Mouse (Mus musculus) hindbrain, embryonic 10.5 days (tissue): ENCODE results near the gene Rpgrip1l. TPM values are rescaled to one million over a fixed set of nuclear protein-coding genes. Genes with fewer than 3 reads are reported as not detected.

Source experiments
- DNase-seq: peaks from one replicate; pipeline ENCODE4 v3.0.0-alpha.2; 2017; ENCODE audit warnings: low spot score
- H3K27ac ChIP-seq: fragments of 300-500 bp; sonication (generic); 2 replicates; pipeline ENCODE4 v1.5.1; 2016; ENCODE audit warnings: mild to moderate bottlenecking, moderate library complexity
- H3K27me3 ChIP-seq: fragments of 300-500 bp; sonication (generic); 2 replicates; pipeline ENCODE4 v1.6.1; 2016; ENCODE audit warnings: mild to moderate bottlenecking; ENCODE audit not compliant: poor library complexity, insufficient read depth, severe bottlenecking
- H3K36me3 ChIP-seq: fragments of 300-500 bp; sonication (generic); 2 replicates; pipeline ENCODE4 v1.6.1; 2016; ENCODE audit warnings: mild to moderate bottlenecking, moderate library complexity
- H3K4me1 ChIP-seq: fragments of 300-500 bp; sonication (generic); replicated peaks from 2 replicates; pipeline ENCODE4 v1.6.1; 2016; ENCODE audit warnings: mild to moderate bottlenecking
- H3K4me3 ChIP-seq: fragments of 300-500 bp; sonication (generic); 2 replicates; pipeline ENCODE4 v1.5.1; 2016; ENCODE audit warnings: mild to moderate bottlenecking, moderate library complexity
- H3K9me3 ChIP-seq: fragments of 300-500 bp; sonication (generic); 2 replicates; pipeline ENCODE4 v1.6.1; 2016; ENCODE audit warnings: mild to moderate bottlenecking, moderate library complexity
- WGBS: fragments of 180-500 bp; shearing (Covaris S2); methylation state at CpG from one replicate; pipeline ENCODE4 v1.1.7; 2016; 5-methylcytosine and 5-hydroxymethylcytosine counted together
- polyA plus RNA-seq: library from polyadenylated mRNA; unstranded; fragments of >200 nt; fragmentation: Nextera tagmentation; extraction: Ambion mirVana; gene quantifications from 2 replicates; pipeline ENCODE4 v1.2.1, GENCODE M21; 2016

Gene Rpgrip1l
- polyA plus RNA-seq, 1 experiment from 2014 or later: 8.9 TPM

GRCm38 (mm10) chr8:91349816-91350215 lies 36.8 kb upstream of the Rpgrip1l start:
- Histone ChIP-seq H3K27me3 (no peaks in the 10 kb centered on the region), H3K4me3 (no peak overlapping the region), H3K36me3 (peaks cover 10% of the 10 kb centered on the region; the same call in 1 of the 2 replicates), H3K4me1 (peaks cover 9% of the 10 kb centered on the region), H3K27ac (no peak overlapping the region), H3K9me3 (0 out of 2 replicates have a peak, but pooled peaks cover 3% of the 10 kb centered on the region)
- 94% methylated on average over 7 of the region's 7 CpGs for WGBS
- DNase-seq: no peak

DNA sequence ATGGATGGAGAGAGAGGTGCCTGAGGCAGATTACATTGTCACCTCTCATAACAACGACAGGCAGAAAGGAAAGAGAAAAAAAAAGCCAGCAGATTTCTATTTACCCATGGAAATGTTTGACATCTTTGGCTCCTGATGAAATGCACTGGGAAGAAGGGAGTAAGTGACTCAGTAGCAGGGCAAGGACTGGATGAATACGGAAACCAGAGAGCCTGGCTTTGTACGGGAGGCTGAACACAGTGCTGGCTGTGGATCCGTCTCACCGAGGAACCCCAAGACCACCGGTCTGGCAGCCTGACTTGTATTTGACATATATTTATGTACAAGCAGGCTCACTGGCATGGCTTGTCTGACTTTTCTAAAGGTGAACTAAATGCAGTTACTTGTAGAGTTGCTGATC lies 34.5 kb upstream of the Rpgrip1l start:
- peaks cover 17% of the 10 kb centered on the region for H3K4me1 ChIP-seq
- H3K36me3 ChIP-seq: peaks cover 10% of the 10 kb centered on the region; the same call in 1 of the 2 replicates
- WGBS: 83% methylated on average over 6 of the region's 6 CpGs
- no peaks in the 10 kb centered on the region for H3K27me3 ChIP-seq
- 0 out of 2 replicates have a peak, but pooled peaks cover 3% of the 10 kb centered on the region for H3K9me3 ChIP-seq
- no peak overlapping the region for H3K4me3 ChIP-seq
- DNase-seq: no peak
- H3K27ac ChIP-seq: no peak overlapping the region

DNA sequence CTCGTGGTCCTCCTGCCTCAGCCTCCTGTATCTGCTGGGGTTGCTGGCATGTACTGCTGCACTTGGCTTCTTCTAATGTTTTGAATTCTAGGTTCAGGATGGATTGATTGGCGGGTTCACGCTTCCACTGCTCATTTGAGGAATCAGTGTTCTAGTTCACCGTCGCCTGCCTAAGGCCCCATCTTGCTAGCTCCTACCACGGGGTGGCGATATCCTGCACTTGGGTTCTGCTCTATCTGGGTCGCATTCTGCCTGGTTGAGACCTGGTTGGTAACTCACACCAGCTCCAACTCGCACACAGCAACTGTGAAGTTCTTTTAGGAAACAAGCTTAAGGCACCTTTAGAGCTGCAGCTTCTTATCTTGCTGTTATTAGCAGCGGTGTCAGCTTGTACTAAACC lies 34.1 kb upstream of the Rpgrip1l start:
- WGBS: 86% methylated on average over 10 of the region's 10 CpGs
- H3K27ac ChIP-seq: no peak overlapping the region
- 0 out of 2 replicates have a peak, but pooled peaks cover 3% of the 10 kb centered on the region for H3K9me3 ChIP-seq
- H3K36me3 ChIP-seq: peaks cover 10% of the 10 kb centered on the region; the same call in 1 of the 2 replicates
- H3K4me1 ChIP-seq: peaks cover 21% of the 10 kb centered on the region
- no peak overlapping the region for H3K4me3 ChIP-seq
- DNase-seq: no peak
- H3K27me3 ChIP-seq: no peaks in the 10 kb centered on the region

DNA sequence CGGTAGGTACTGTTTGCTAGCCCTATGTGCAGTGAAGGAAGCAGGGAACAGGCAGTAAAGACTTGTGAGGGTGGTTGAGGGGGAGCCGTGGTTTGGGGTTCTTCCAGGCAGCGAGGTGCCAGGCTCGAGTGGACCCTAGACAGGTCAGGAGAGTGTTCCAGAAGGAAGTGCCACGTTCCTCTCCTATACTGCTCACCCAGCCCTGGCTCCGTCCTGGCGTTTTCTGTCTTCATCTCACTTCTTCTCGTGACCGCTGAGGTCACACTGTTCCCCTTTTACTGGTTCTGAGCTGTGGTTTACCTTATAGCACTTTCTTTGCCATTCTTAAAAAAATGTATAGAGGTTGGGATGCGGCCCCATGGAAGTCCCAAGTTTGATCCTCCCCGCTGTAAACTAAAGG lies 31.6 kb upstream of the Rpgrip1l start:
- WGBS: 90% methylated on average over 11 of the region's 11 CpGs
- Histone ChIP-seq H3K36me3 (peaks cover 5% of the 10 kb centered on the region; the same call in 1 of the 2 replicates), H3K4me3 (no peak overlapping the region), H3K4me1 (peaks cover 35% of the 10 kb centered on the region), H3K9me3 (0 out of 2 replicates have a peak, but pooled peaks cover 3% of the 10 kb centered on the region), H3K27ac (no peak overlapping the region), H3K27me3 (no peaks in the 10 kb centered on the region)
- no peak for DNase-seq

DNA sequence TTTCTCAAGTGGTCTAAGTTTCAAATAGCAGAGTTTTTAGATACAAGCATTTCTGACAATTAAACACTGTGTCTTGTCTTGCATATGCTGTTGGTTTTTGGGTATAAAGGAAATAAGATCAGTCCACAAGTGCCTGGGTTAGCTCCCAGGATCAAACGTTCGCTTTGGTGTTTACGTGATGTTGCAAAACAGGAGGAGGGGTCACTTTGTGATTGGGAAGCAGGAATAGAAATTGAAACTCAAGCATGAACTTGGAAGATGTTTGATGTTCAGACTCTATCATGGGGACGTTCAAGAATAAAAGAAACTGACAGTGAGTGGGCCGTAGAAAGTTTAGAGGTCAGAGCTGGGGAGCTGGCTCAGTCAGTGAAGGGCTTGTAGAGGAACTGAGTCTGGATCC lies 29.7 kb upstream of the Rpgrip1l start:
- H3K4me3 ChIP-seq: no peak overlapping the region
- DNase-seq: no peak
- no peak overlapping the region for H3K27ac ChIP-seq
- H3K9me3 ChIP-seq: no peaks in the 10 kb centered on the region
- 72% methylated on average over 5 of the region's 5 CpGs for WGBS
- peaks cover 4% of the 10 kb centered on the region; the same call in 1 of the 2 replicates for H3K36me3 ChIP-seq
- peaks cover 41% of the 10 kb centered on the region for H3K4me1 ChIP-seq
- H3K27me3 ChIP-seq: no peaks in the 10 kb centered on the region

DNA sequence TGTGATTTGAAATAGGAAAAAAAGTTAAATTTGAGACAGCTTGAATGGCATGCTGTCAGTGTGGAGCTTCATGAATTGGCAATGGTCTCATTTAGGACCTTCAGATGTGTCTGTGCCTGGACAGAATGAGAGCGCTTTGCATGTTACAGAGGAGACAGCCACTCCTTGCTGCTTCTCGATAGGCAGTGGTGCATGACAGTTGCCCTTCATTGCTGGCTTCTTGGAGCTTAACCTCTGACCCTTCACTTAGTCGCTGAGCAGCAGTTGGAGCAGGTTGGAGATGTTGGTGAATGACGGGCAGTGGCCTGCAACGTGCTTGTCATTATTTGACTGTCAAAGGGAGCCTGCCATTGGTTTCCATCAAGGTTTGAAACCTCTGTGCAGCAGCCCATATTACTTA lies 29.1 kb upstream of the Rpgrip1l start:
- WGBS: 13% methylated on average over 5 of the region's 5 CpGs

GRCm38 (mm10) chr8:91340746-91341145 lies 27.7 kb upstream of the Rpgrip1l start:
- Histone ChIP-seq H3K9me3 (0 out of 2 replicates have a peak, but pooled peaks cover 6% of the 10 kb centered on the region), H3K27ac (no peak overlapping the region), H3K4me3 (no peak overlapping the region), H3K27me3 (no peaks in the 10 kb centered on the region), H3K36me3 (peaks cover 5% of the 10 kb centered on the region; the same call in 1 of the 2 replicates), H3K4me1 (peaks cover 41% of the 10 kb centered on the region)
- DNase-seq: no peak
- WGBS: 74% methylated on average over 1 of the region's 1 CpGs

More for the DNA sequence above, 29.1 kb upstream of the Rpgrip1l start:
- no peaks in the 10 kb centered on the region for H3K27me3 ChIP-seq
- no peak overlapping the region for H3K4me3 ChIP-seq
- peaks cover 4% of the 10 kb centered on the region; the same call in 1 of the 2 replicates for H3K36me3 ChIP-seq
- no peak overlapping the region for H3K27ac ChIP-seq
- no peaks in the 10 kb centered on the region for H3K9me3 ChIP-seq
- DNase-seq: peak; percentile 57
- H3K4me1 ChIP-seq: peaks cover 41% of the 10 kb centered on the region

GRCm38 (mm10) chr8:91339651-91340050 lies 26.6 kb upstream of the Rpgrip1l start:
- DNase-seq: no peak
- H3K9me3 ChIP-seq: peaks cover 6% of the 10 kb centered on the region; the same call in 1 of the 2 replicates
- 88% methylated on average over 8 of the region's 8 CpGs for WGBS
- H3K4me3 ChIP-seq: no peak overlapping the region
- H3K36me3 ChIP-seq: peaks cover 7% of the 10 kb centered on the region; the same call in 1 of the 2 replicates
- no peaks in the 10 kb centered on the region for H3K27me3 ChIP-seq
- H3K4me1 ChIP-seq: peaks cover 41% of the 10 kb centered on the region
- peak overlapping the region; percentile 47; the same call in 1 of the 2 replicates for H3K27ac ChIP-seq

DNA sequence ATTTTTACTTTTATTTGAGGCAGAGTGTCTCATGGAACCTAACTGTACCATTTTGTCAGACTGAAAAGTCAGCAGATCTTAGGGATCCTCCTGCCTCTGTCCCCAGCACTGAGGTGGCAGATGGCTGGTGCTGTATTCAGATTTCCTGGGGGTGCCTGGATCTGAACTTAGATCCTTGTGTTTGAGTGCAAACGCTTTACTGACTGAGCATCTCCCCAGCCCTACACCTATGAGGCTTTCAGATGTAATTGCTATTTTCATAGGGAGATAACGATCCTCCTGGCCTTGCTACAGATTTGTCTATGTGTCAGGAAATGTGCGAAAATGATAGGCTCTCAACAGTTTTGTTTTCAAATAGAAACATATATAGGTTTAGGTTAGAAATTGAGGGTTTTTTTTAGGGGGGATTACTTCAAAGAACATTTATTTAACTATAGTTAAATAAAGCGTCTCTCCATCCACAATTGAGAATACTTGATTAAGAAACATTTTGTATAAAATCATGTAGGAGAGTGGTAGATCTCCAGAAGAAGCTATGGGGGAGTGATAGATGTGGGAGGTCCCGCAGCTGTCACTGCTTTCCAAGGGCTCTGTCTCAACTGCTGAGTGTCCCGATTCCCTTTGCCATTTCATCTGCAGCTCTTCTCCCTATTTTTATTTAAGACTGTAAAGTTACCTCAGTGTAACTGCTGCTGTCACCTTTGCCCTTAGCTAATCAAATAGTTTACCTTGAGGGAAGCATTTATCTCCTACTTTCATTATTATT lies 25.5 kb upstream of the Rpgrip1l start:
- Histone ChIP-seq H3K4me3 (no peak overlapping the region), H3K27ac (no peak overlapping the region), H3K4me1 (peaks cover 36% of the 10 kb centered on the region), H3K9me3 (peaks cover 6% of the 10 kb centered on the region; the same call in 1 of the 2 replicates), H3K27me3 (no peaks in the 10 kb centered on the region), H3K36me3 (peaks cover 7% of the 10 kb centered on the region; the same call in 1 of the 2 replicates)
- no peak for DNase-seq
- 91% methylated on average over 6 of the region's 6 CpGs for WGBS

DNA sequence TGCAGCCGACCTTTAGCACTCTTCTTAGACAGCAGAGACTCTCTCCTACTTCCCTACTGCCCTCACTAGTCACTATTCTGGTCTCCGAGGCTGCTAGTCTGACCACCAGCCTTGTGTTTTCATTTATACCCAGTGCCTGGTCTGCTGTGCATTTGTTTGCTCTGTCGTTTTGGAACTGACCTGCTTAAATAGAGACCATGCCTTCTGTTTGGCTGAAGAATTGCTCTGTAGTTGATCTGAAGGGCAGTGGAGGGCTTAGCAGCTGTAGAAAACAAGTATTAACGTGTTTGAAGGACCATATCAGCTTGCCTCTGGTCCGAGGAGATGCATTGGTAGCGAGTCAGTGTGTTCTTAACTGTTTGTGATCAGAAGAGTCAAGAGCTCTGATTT lies 16.4 kb upstream of the Rpgrip1l start:
- Histone ChIP-seq H3K4me1 (peaks cover 65% of the 10 kb centered on the region), H3K27me3 (no peaks in the 10 kb centered on the region)

DNA sequence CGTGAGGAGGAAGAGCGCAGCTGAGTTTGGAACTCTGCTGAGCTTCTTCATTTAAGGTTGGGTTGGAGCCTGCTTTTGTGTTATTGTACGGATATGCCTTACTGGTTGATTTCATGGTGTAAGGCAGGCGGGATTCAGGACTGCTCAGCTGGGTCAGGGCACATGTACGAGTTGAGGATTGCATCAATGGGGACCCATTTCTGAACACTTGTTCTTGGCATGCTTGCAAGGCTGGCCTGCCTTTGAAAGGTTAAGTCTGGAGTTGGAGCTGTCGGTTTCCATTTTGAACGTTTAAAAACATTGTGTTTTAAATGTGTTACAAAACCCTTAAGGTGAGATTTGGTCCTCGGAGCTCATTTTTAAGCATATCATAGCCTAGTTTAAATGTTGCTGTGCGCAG lies 16.0 kb upstream of the Rpgrip1l start:
- Histone ChIP-seq H3K36me3 (peaks cover 15% of the 10 kb centered on the region), H3K4me1 (peaks cover 69% of the 10 kb centered on the region), H3K4me3 (no peak overlapping the region), H3K9me3 (no peaks in the 10 kb centered on the region), H3K27me3 (no peaks in the 10 kb centered on the region), H3K27ac (peak overlapping the region; percentile 76)
- no peak for DNase-seq
- 79% methylated on average over 9 of the region's 9 CpGs for WGBS

More for the DNA sequence above, 16.4 kb upstream of the Rpgrip1l start:
- Histone ChIP-seq H3K27ac (peak overlapping the region; percentile 76), H3K4me3 (no peak overlapping the region), H3K36me3 (peaks cover 15% of the 10 kb centered on the region), H3K9me3 (no peaks in the 10 kb centered on the region)
- WGBS: 42% methylated on average over 6 of the region's 6 CpGs
- no peak for DNase-seq

GRCm38 (mm10) chr8:91327471-91328205 lies 14.6 kb upstream of the Rpgrip1l start:
- Histone ChIP-seq H3K27ac (0 out of 2 replicates have a peak overlapping the region, but pooled peaks have one; percentile 18), H3K36me3 (peaks cover 15% of the 10 kb centered on the region), H3K4me3 (no peak overlapping the region), H3K4me1 (peaks cover 78% of the 10 kb centered on the region), H3K9me3 (no peaks in the 10 kb centered on the region), H3K27me3 (no peaks in the 10 kb centered on the region)
- DNase-seq: no peak
- 85% methylated on average over 11 of the region's 11 CpGs for WGBS

- no peak overlapping the region for H3K27ac ChIP-seq
- no peaks in the 10 kb centered on the region for H3K9me3 ChIP-seq
- no peak for DNase-seq
- no peaks in the 10 kb centered on the region for H3K27me3 ChIP-seq
- H3K36me3 ChIP-seq: peaks cover 15% of the 10 kb centered on the region
- H3K4me3 ChIP-seq: no peak overlapping the region
- WGBS: 85% methylated on average over 6 of the region's 6 CpGs
- peaks cover 78% of the 10 kb centered on the region for H3K4me1 ChIP-seq
These were observed 13.9 kb upstream of the Rpgrip1l start for GRCm38 (mm10) chr8:91326946-91327345.
